Mouse (Mus musculus) CH12.LX (cell line): ENCODE data around the gene Nabp1. TPM values are rescaled to one million over a fixed set of nuclear protein-coding genes. Genes with fewer than 3 reads are reported as not detected.
A peak's percentile ranks its signal among the peaks of the same experiment; 100 is the strongest.

ENCODE experiments used
- DNase-seq: peaks from one replicate; pipeline ENCODE4 v3.0.0-alpha.2; 2013; ENCODE audit errors: extremely low read depth
- H3K27ac ChIP-seq: 2 replicates; pipeline ENCODE4 v1.5.1; 2012; ENCODE audit warnings: low read depth, mild to moderate bottlenecking, control low read depth, moderate library complexity; ENCODE audit not compliant: insufficient read depth
- H3K27me3 ChIP-seq: replicated peaks from 2 replicates; pipeline ENCODE3; 2012; ENCODE audit warnings: inconsistent platforms
- H3K36me3 ChIP-seq, 2 experiments: replicated peaks in 1 of 2; 2 replicates each; pipeline versions ENCODE3 to v1.6.1; 2012; ENCODE audit warnings: inconsistent platforms in 1 of 2, low read length in 1 of 2, mild to moderate bottlenecking in 1 of 2, mixed read lengths in 1 of 2, moderate library complexity in 1 of 2; ENCODE audit not compliant: control insufficient read depth in 1 of 2, insufficient read depth in 1 of 2
- H3K4me1 ChIP-seq, 2 experiments: 2 replicates each; pipeline ENCODE4 v1.6.1; 2012; ENCODE audit warnings: inconsistent platforms in 1 of 2, moderate library complexity in 1 of 2; ENCODE audit not compliant: insufficient read depth in 2 of 2, control insufficient read depth in 1 of 2
- H3K4me2 ChIP-seq: 2 replicates; pipeline ENCODE4 v1.6.1; 2012; ENCODE audit warnings: low read depth, mild to moderate bottlenecking, control low read depth; ENCODE audit not compliant: poor library complexity, insufficient read depth, severe bottlenecking
- H3K4me3 ChIP-seq, 3 experiments: fragments of 150-350 bp in 1 of 3; sonication (generic) in 1 of 3; replicated peaks in 1 of 3; 2 replicates each; pipeline versions ENCODE3 to v1.5.1; 2011 to 2012; ENCODE audit warnings: low read depth in 2 of 3, low read length in 2 of 3, mild to moderate bottlenecking in 2 of 3, moderate library complexity in 2 of 3, control low read depth in 1 of 3, improper control_type of control experiment in 1 of 3, inconsistent platforms in 1 of 3, mixed read lengths in 1 of 3; ENCODE audit not compliant: poor library complexity in 1 of 3
- H3K79me2 ChIP-seq: replicated peaks from 2 replicates; pipeline ENCODE4 v1.6.1; 2012; ENCODE audit warnings: mild to moderate bottlenecking, moderate library complexity; ENCODE audit not compliant: control insufficient read depth, poor library complexity, insufficient read depth, severe bottlenecking; ENCODE audit errors: extremely low read depth
- H3K9ac ChIP-seq: 2 replicates; pipeline ENCODE4 v1.6.1; 2012; ENCODE audit warnings: low read depth, mild to moderate bottlenecking, control low read depth, moderate library complexity; ENCODE audit not compliant: insufficient read depth
- H3K9me3 ChIP-seq: replicated peaks from 2 replicates; pipeline ENCODE3; 2012; ENCODE audit warnings: low read length, inconsistent platforms, mixed read lengths
- BHLHE40 ChIP-seq: IDR thresholded peaks from 2 replicates; pipeline ENCODE4 v1.6.1; 2011; ENCODE audit warnings: mild to moderate bottlenecking, low read depth, low read length, improper control_type of control experiment
- EP300 ChIP-seq: IDR thresholded peaks from 2 replicates; pipeline ENCODE4 v1.6.1; 2011; ENCODE audit warnings: low read length, improper control_type of control experiment
- ETS1 ChIP-seq: conservative IDR thresholded peaks from 2 replicates; pipeline ENCODE4 v1.6.1; 2012; ENCODE audit warnings: low read depth, mild to moderate bottlenecking, inconsistent platforms, low read length, improper control_type of control experiment, moderate library complexity
- IRF4 ChIP-seq: IDR thresholded peaks from 2 replicates; pipeline ENCODE4 v1.6.1; 2014; ENCODE audit warnings: low read depth, mild to moderate bottlenecking, inconsistent platforms, low read length, improper control_type of control experiment
- JUN ChIP-seq: IDR thresholded peaks from 2 replicates; pipeline ENCODE4 v1.6.1; 2011; ENCODE audit warnings: low read depth, mild to moderate bottlenecking, low read length, improper control_type of control experiment, moderate library complexity; ENCODE audit not compliant: insufficient read depth
- JUND ChIP-seq: conservative IDR thresholded peaks from 2 replicates; pipeline ENCODE4 v1.6.1; 2011; ENCODE audit warnings: low read depth, low read length, improper control_type of control experiment
- MAFK ChIP-seq: IDR thresholded peaks from 2 replicates; pipeline ENCODE4 v1.6.1; 2011; ENCODE audit warnings: low read length, improper control_type of control experiment; ENCODE audit not compliant: insufficient replicate concordance
- MAX ChIP-seq: IDR thresholded peaks from 2 replicates; pipeline ENCODE4 v1.6.1; 2011; ENCODE audit warnings: low read length, improper control_type of control experiment
- MAZ ChIP-seq: IDR thresholded peaks from 2 replicates; pipeline ENCODE4 v1.6.1; 2012; ENCODE audit warnings: low read depth, mild to moderate bottlenecking, inconsistent platforms, low read length, improper control_type of control experiment, moderate library complexity
- MEF2A ChIP-seq: IDR thresholded peaks from 2 replicates; pipeline ENCODE4 v1.6.1; 2014; ENCODE audit warnings: low read depth, mild to moderate bottlenecking, inconsistent platforms, low read length, improper control_type of control experiment, borderline replicate concordance
- MXI1 ChIP-seq: IDR thresholded peaks from 2 replicates; pipeline ENCODE4 v1.6.1; 2011; ENCODE audit warnings: mild to moderate bottlenecking, low read depth, low read length, improper control_type of control experiment
- MYC ChIP-seq: IDR thresholded peaks from 2 replicates; pipeline ENCODE4 v1.6.1; 2011; ENCODE audit warnings: low read depth, mild to moderate bottlenecking, improper control_type of control experiment, low read length
- NRF1 ChIP-seq: IDR thresholded peaks from 2 replicates; pipeline ENCODE4 v1.6.1; 2014; ENCODE audit warnings: low read depth, mild to moderate bottlenecking, inconsistent platforms, low read length, improper control_type of control experiment, moderate library complexity
- POLR2A ChIP-seq: IDR thresholded peaks from 2 replicates; pipeline ENCODE4 v1.6.1; 2011; ENCODE audit warnings: low read depth, mild to moderate bottlenecking, improper control_type of control experiment, low read length
- POLR2AphosphoS2 ChIP-seq: IDR thresholded peaks from 2 replicates; pipeline ENCODE4 v1.6.1; 2011; ENCODE audit warnings: low read depth, low read length, improper control_type of control experiment
- RAD21 ChIP-seq: IDR thresholded peaks from 2 replicates; pipeline ENCODE4 v1.6.1; 2011; ENCODE audit warnings: low read depth, mild to moderate bottlenecking, low read length, improper control_type of control experiment, moderate library complexity
- SMC3 ChIP-seq: IDR thresholded peaks from 2 replicates; pipeline ENCODE4 v1.6.1; 2011; ENCODE audit warnings: low read depth, low read length, improper control_type of control experiment
- TBP ChIP-seq: conservative IDR thresholded peaks from 2 replicates; pipeline ENCODE4 v1.6.1; 2011; ENCODE audit warnings: low read depth, low read length, improper control_type of control experiment
- UBTF ChIP-seq: IDR thresholded peaks from 2 replicates; pipeline ENCODE4 v1.6.1; 2012; ENCODE audit warnings: low read depth, mild to moderate bottlenecking, inconsistent platforms, low read length, improper control_type of control experiment, moderate library complexity
- USF1 ChIP-seq: IDR thresholded peaks from 2 replicates; pipeline ENCODE4 v1.6.1; 2014; ENCODE audit warnings: low read depth, mild to moderate bottlenecking, inconsistent platforms, low read length, improper control_type of control experiment
- USF2 ChIP-seq: conservative IDR thresholded peaks from 2 replicates; pipeline ENCODE4 v1.6.1; 2011; ENCODE audit warnings: low read depth, low read length, improper control_type of control experiment
- ZC3H11A ChIP-seq: IDR thresholded peaks from 2 replicates; pipeline ENCODE4 v1.6.1; 2012; ENCODE audit warnings: low read depth, mild to moderate bottlenecking, inconsistent platforms, low read length, improper control_type of control experiment
- dilution Hi-C: fragments of 300-500 bp; cut with MboI; formaldehyde crosslinking; loops from 2 replicates; pipeline ENCODE4 v1.14.3; 2020; ENCODE audit warnings: low sequenced_read_pairs; ENCODE audit not compliant: extremely low pct_unique_long_range_greater_than_20kb, extremely low pct_ligation_motif_present
- in situ Hi-C: fragments of 300-500 bp; cut with MboI; formaldehyde crosslinking; loops from 3 replicates; pipeline ENCODE4 v1.14.3; 2019; ENCODE audit warnings: low sequenced_read_pairs, low pct_ligation_motif_present, low pct_unique_long_range_greater_than_20kb, mixed read lengths
- polyA plus RNA-seq: library from polyadenylated mRNA; unstranded; fragments of >175 nt; gene quantifications from 2 replicates; pipeline ENCODE4 v1.2.1, GENCODE M21; 2012; ENCODE audit warnings: low read depth; ENCODE audit not compliant: insufficient read length
- total RNA-seq, 2 experiments: library from RNA; depleted of rRNA; stranded (reverse); fragments of 300-350 nt in 1 of 2; fragments of >200 nt in 1 of 2; gene quantifications; 2 replicates each; pipeline ENCODE4 v1.2.3; 2012 to 2014

Nabp1 gene
- total and polyA plus RNA-seq, 3 experiments, result 32.7 to 52.0 (median 33.7) TPM

GRCm38 (mm10) chr1:51509776-51510175, 31.6 kb upstream of the Nabp1 start (continued):
- TF ChIP-seq POLR2AphosphoS2, result no peak
- TF ChIP-seq MYC, result no peak
- TF ChIP-seq MXI1, result peak; percentile 23; the same call in 1 of the 2 replicates
- TF ChIP-seq USF1, result no peak
- TF ChIP-seq IRF4, result peak; percentile 57; the same call in 1 of the 2 replicates
- no peak for TF ChIP-seq SMC3
- no peak for TF ChIP-seq NRF1
- TF ChIP-seq, all 38 proteins: peak for 15

GRCm38 (mm10) chr1:51509083-51509482, 30.9 kb upstream of the Nabp1 start:
- Histone ChIP-seq H3K27ac (no peak overlapping the region; the same call in 1 of the 2 replicates), H3K4me3 (no peak overlapping the region), H3K4me2 (peak overlapping the region; percentile 34), H3K36me3 (no peaks in the 10 kb centered on the region), H3K9me3 (no peaks in the 10 kb centered on the region), H3K4me1 (peaks cover 15 to 31% of the 10 kb centered on the region in 2 experiments), H3K27me3 (no peaks in the 10 kb centered on the region), H3K79me2 (no peaks in the 10 kb centered on the region), H3K9ac (no peak overlapping the region)
- peak; percentile 87 for DNase-seq
- in situ Hi-C loops, result no loop called here
- 0 out of 2 replicates have a peak, but pooled peaks have one; percentile 30 for TF ChIP-seq TBP
- TF ChIP-seq JUND, result no peak; the same call in 1 of the 2 replicates
- TF ChIP-seq JUN, result peak; percentile 37; the same call in 1 of the 2 replicates
- TF ChIP-seq MAFK, result peak; percentile 48; the same call in 1 of the 2 replicates
- TF ChIP-seq RAD21, result no peak; the same call in 1 of the 2 replicates
- TF ChIP-seq ZC3H11A, result no peak
- TF ChIP-seq POLR2A, result 0 out of 2 replicates have a peak, but pooled peaks have one; percentile 40
- TF ChIP-seq USF1, result no peak
- no peak for TF ChIP-seq MAZ
- 0 out of 2 replicates have a peak, but pooled peaks have one; percentile 35 for TF ChIP-seq MEF2A
- TF ChIP-seq MYC, result no peak
- TF ChIP-seq MXI1, result no peak
- peak; percentile 52; the same call in 1 of the 2 replicates for TF ChIP-seq MAX
- TF ChIP-seq ETS1, result peak; percentile 87
- no peak for TF ChIP-seq USF2
- TF ChIP-seq BHLHE40, result peak; percentile 76
- TF ChIP-seq UBTF, result no peak
- TF ChIP-seq EP300, result peak; percentile 47; the same call in 1 of the 2 replicates
- dilution Hi-C loops, result no loop called here
